Mouse (Mus musculus) forebrain, embryonic 13.5 days (tissue): ENCODE results near the gene Cmtm6. TPM values are rescaled to one million over a fixed set of nuclear protein-coding genes. Genes with fewer than 3 reads are reported as not detected.

Source experiments
- ATAC-seq: fragments of 200-750 bp; cut with Nextera tagmentation; 2 replicates; pipeline ENCODE4 v1.8.0; 2017
- H3K27ac ChIP-seq: fragments of 300-500 bp; sonication (generic); 2 replicates; pipeline ENCODE4 v1.5.1; 2015; ENCODE audit warnings: inconsistent platforms, mild to moderate bottlenecking, moderate library complexity
- H3K27me3 ChIP-seq: fragments of 300-500 bp; sonication (generic); 2 replicates; pipeline ENCODE4 v1.6.1; 2015; ENCODE audit warnings: mild to moderate bottlenecking, inconsistent platforms
- H3K36me3 ChIP-seq: fragments of 300-500 bp; sonication (generic); 2 replicates; pipeline ENCODE4 v1.6.1; 2015; ENCODE audit warnings: mild to moderate bottlenecking, inconsistent platforms; ENCODE audit not compliant: poor library complexity, severe bottlenecking
- H3K4me1 ChIP-seq: fragments of 300-500 bp; sonication (generic); 2 replicates; pipeline ENCODE4 v1.6.1; 2015; ENCODE audit warnings: inconsistent platforms
- H3K4me2 ChIP-seq: fragments of 300-500 bp; sonication (generic); 2 replicates; pipeline ENCODE4 v1.6.1; 2015; ENCODE audit warnings: inconsistent platforms, mild to moderate bottlenecking, moderate library complexity
- H3K4me3 ChIP-seq: fragments of 300-500 bp; sonication (generic); 2 replicates; pipeline ENCODE4 v1.5.1; 2015; ENCODE audit warnings: mild to moderate bottlenecking, inconsistent platforms
- H3K9ac ChIP-seq: fragments of 300-500 bp; sonication (generic); 2 replicates; pipeline ENCODE4 v1.6.1; 2015; ENCODE audit warnings: mild to moderate bottlenecking, inconsistent platforms
- H3K9me3 ChIP-seq: fragments of 300-500 bp; sonication (generic); replicated peaks from 2 replicates; pipeline ENCODE4 v1.6.1; 2016; ENCODE audit warnings: inconsistent platforms
- WGBS: fragments of 180-500 bp; shearing (Covaris S2); methylation state at CpG from one replicate; pipeline ENCODE4 v1.1.7; 2015; 5-methylcytosine and 5-hydroxymethylcytosine counted together
- polyA plus RNA-seq: library from polyadenylated mRNA; unstranded; fragments of >200 nt; fragmentation: Nextera tagmentation; extraction: Ambion mirVana; gene quantifications from 2 replicates; pipeline ENCODE4 v1.2.1, GENCODE M21; 2015

Cmtm6 gene
- polyA plus RNA-seq, 1 experiment from 2014 or later, result 23.3 TPM

DNA sequence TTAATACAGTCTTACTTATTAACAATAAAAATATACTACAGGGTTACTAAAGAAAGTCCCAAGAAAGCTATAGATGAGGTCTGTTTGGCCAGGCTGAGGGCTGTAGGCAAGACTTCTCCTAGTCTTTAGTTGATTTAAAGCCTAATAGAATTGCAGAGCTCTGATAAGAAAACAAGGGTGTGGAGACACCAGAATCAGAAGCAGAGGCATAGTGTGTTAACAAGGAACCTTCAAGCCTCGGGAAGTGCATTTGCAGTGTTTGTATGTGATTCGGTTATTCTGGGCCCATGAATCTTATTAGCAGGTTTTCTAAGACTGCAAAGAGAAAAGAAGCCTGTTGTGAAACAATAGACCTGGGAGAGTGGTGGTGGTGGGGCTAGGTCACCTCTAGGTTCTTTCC lies 2.3 kb downstream of the Cmtm6 start:
- no peak overlapping the region for H3K4me3 ChIP-seq
- no peak overlapping the region for H3K4me2 ChIP-seq
- H3K27me3 ChIP-seq, result no peaks in the 10 kb centered on the region
- H3K36me3 ChIP-seq, result no peaks in the 10 kb centered on the region
- no peaks in the 10 kb centered on the region for H3K9me3 ChIP-seq
- no peak for ATAC-seq
- no peak overlapping the region for H3K27ac ChIP-seq
- WGBS, result 76% methylated on average over 2 of the region's 2 CpGs
- no peak overlapping the region for H3K9ac ChIP-seq
- H3K4me1 ChIP-seq, result peaks cover 25% of the 10 kb centered on the region

- Histone ChIP-seq H3K4me2 (no peak overlapping the region), H3K27me3 (no peaks in the 10 kb centered on the region), H3K27ac (no peak overlapping the region), H3K9me3 (no peaks in the 10 kb centered on the region), H3K36me3 (peaks cover 2% of the 10 kb centered on the region; the same call in 1 of the 2 replicates), H3K4me3 (no peak overlapping the region), H3K4me1 (peaks cover 25% of the 10 kb centered on the region), H3K9ac (no peak overlapping the region)
- ATAC-seq, result no peak
- 88% methylated on average over 11 of the region's 11 CpGs for WGBS
These were observed 5.5 kb downstream of the Cmtm6 start for GRCm38 (mm10) chr9:114736442-114736841.

DNA sequence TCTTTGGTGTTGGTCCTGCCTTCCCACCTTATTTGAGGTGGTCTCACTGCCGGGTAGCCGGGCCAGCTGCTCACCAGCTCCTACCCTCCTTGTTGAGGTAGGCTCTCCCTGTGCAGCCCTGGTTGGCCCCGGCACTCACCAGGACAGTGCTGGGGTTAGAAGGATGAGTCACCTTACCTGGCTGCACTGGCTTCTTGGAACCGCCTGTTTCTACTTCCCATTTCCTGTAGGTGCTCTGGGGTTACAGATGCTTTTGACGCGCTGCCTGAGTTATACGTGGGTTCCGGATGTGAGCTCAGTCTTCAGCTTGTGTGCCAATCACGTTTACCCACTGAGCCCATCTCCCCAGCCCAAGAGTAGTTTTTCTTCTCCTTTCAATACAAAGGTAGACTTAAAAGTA lies 9.4 kb downstream of the Cmtm6 start:
- H3K36me3 ChIP-seq, result peaks cover 12% of the 10 kb centered on the region; the same call in 1 of the 2 replicates
- no peak overlapping the region for H3K9ac ChIP-seq
- H3K4me2 ChIP-seq, result no peak overlapping the region
- no peak for ATAC-seq
- no peaks in the 10 kb centered on the region for H3K27me3 ChIP-seq
- H3K27ac ChIP-seq, result no peak overlapping the region
- 93% methylated on average over 9 of the region's 9 CpGs for WGBS
- H3K9me3 ChIP-seq, result no peaks in the 10 kb centered on the region
- H3K4me3 ChIP-seq, result no peak overlapping the region
- H3K4me1 ChIP-seq, result no peaks in the 10 kb centered on the region

GRCm38 (mm10) chr9:114742731-114743130 lies 11.8 kb downstream of the Cmtm6 start:
- ATAC-seq, result no peak
- Histone ChIP-seq H3K9me3 (no peaks in the 10 kb centered on the region), H3K4me3 (no peak overlapping the region), H3K36me3 (peaks cover 22% of the 10 kb centered on the region), H3K4me1 (no peaks in the 10 kb centered on the region), H3K27ac (no peak overlapping the region), H3K9ac (no peak overlapping the region), H3K27me3 (no peaks in the 10 kb centered on the region), H3K4me2 (no peak overlapping the region)
- WGBS, result 84% methylated on average over 2 of the region's 2 CpGs

DNA sequence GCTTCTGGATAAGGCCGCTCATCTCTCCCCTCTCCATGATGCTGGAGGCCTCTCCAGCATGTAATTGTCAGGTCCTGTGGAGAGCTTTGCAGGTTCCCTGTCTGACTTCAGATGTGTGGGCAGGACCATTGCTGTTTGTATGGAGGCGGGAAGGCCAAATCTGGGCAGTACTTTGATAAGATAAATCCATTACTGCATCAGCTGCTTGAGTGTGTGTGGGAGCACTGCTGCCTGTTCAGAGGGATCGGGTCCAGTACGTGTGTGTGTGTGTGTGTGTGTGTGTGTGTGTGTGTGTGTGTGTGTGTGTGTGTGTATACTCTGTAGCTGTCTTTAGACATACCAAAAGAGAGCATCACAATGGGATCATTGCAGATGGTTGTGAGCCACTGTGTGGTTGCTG lies 14.2 kb downstream of the Cmtm6 start:
- H3K4me1 ChIP-seq, result no peaks in the 10 kb centered on the region
- no peak overlapping the region for H3K4me2 ChIP-seq
- ATAC-seq, result no peak
- H3K9me3 ChIP-seq, result no peaks in the 10 kb centered on the region
- no peak overlapping the region for H3K4me3 ChIP-seq
- H3K27ac ChIP-seq, result no peak overlapping the region
- no peak overlapping the region for H3K9ac ChIP-seq
- H3K36me3 ChIP-seq, result peaks cover 36% of the 10 kb centered on the region
- WGBS, result 92% methylated on average over 4 of the region's 4 CpGs
- H3K27me3 ChIP-seq, result no peaks in the 10 kb centered on the region

GRCm38 (mm10) chr9:114745654-114746053 lies 14.7 kb downstream of the Cmtm6 start:
- Histone ChIP-seq H3K9me3 (no peaks in the 10 kb centered on the region), H3K9ac (no peak overlapping the region), H3K27me3 (no peaks in the 10 kb centered on the region), H3K27ac (no peak overlapping the region), H3K4me2 (no peak overlapping the region), H3K4me3 (no peak overlapping the region), H3K4me1 (no peaks in the 10 kb centered on the region), H3K36me3 (peaks cover 39% of the 10 kb centered on the region)
- no peak for ATAC-seq
- WGBS, result 88% methylated on average over 4 of the region's 4 CpGs

DNA sequence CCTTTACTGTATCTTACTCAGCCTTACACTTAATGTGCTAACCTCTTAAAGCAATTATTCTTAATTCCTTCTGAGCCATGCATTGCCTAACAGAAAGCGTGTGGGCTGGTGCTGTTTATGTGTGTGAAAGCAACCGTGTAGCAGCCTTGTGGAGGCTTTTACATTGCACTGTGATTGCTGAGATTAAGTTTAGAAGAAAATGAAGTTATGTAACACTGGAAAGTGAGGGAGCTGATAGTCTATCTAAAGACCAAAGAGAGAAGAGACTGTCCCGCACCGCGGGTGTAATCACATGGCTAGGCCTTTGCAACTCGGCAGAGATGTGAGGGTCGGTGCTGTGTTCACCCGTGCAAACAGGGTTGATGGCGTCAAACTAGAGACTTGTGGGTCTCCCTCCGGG lies 16.1 kb downstream of the Cmtm6 start:
- WGBS, result 85% methylated on average over 10 of the region's 10 CpGs
- Histone ChIP-seq H3K4me2 (no peak overlapping the region), H3K36me3 (peaks cover 42% of the 10 kb centered on the region), H3K9ac (no peak overlapping the region), H3K27ac (no peak overlapping the region), H3K4me1 (no peaks in the 10 kb centered on the region), H3K27me3 (no peaks in the 10 kb centered on the region), H3K9me3 (no peaks in the 10 kb centered on the region), H3K4me3 (no peak overlapping the region)
- ATAC-seq, result no peak

- no peak overlapping the region for H3K4me2 ChIP-seq
- WGBS, result 89% methylated on average over 12 of the region's 12 CpGs
- H3K9ac ChIP-seq, result no peak overlapping the region
- H3K4me1 ChIP-seq, result peaks cover under 1% of the 10 kb centered on the region
- H3K4me3 ChIP-seq, result no peak overlapping the region
- peaks cover 42% of the 10 kb centered on the region for H3K36me3 ChIP-seq
- no peak overlapping the region for H3K27ac ChIP-seq
- no peak for ATAC-seq
- H3K9me3 ChIP-seq, result no peaks in the 10 kb centered on the region
- no peaks in the 10 kb centered on the region for H3K27me3 ChIP-seq
These were observed 16.6 kb downstream of the Cmtm6 start for GRCm38 (mm10) chr9:114747466-114747865.

GRCm38 (mm10) chr9:114751582-114751981 lies 20.7 kb downstream of the Cmtm6 start:
- Histone ChIP-seq H3K9me3 (no peaks in the 10 kb centered on the region), H3K36me3 (peaks cover 29% of the 10 kb centered on the region), H3K4me3 (no peak overlapping the region), H3K27ac (no peak overlapping the region), H3K27me3 (no peaks in the 10 kb centered on the region), H3K4me2 (no peak overlapping the region), H3K4me1 (peaks cover 10% of the 10 kb centered on the region), H3K9ac (no peak overlapping the region)
- 86% methylated on average over 3 of the region's 3 CpGs for WGBS
- no peak for ATAC-seq

DNA sequence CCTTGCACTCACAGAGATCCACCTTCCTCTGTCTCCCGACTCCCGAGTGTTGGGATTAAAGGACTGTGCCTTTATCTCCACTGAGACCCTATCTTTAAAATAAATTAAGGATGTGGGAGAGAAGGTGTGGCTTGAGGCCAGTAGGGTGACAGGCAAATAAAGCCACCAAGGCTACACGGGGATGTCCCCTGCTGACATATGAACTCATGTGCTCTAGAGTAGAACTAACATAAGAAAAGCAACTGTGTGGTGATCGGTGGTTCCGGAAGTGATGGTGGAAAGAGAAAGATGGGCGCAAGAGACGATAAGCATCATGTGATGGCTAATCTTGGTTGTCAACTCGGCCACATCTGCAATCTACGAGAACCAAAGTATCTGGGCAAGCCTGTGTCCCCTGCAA lies 21.4 kb downstream of the Cmtm6 start:
- Histone ChIP-seq H3K4me2 (peak overlapping the region; percentile 80), H3K27me3 (no peaks in the 10 kb centered on the region), H3K27ac (0 out of 2 replicates have a peak overlapping the region, but pooled peaks have one; percentile 66), H3K36me3 (peaks cover 27% of the 10 kb centered on the region), H3K4me3 (peak overlapping the region; percentile 47; the same call in 1 of the 2 replicates), H3K9ac (peak overlapping the region; percentile 67; the same call in 1 of the 2 replicates), H3K4me1 (peaks cover 10% of the 10 kb centered on the region), H3K9me3 (no peaks in the 10 kb centered on the region)
- no peak for ATAC-seq
- 76% methylated on average over 9 of the region's 9 CpGs for WGBS

GRCm38 (mm10) chr9:114752863-114753484 lies 22.1 kb downstream of the Cmtm6 start:
- H3K27ac ChIP-seq, result peak overlapping the region; percentile 66
- H3K4me2 ChIP-seq, result peak overlapping the region; percentile 80
- H3K36me3 ChIP-seq, result peaks cover 20% of the 10 kb centered on the region
- peak overlapping the region; percentile 67 for H3K9ac ChIP-seq
- no peaks in the 10 kb centered on the region for H3K27me3 ChIP-seq
- H3K4me3 ChIP-seq, result peak overlapping the region; percentile 47
- no peaks in the 10 kb centered on the region for H3K9me3 ChIP-seq
- ATAC-seq, result peak; percentile 92
- H3K4me1 ChIP-seq, result peaks cover 10% of the 10 kb centered on the region
- WGBS, result 7% methylated on average over 36 of the region's 36 CpGs

DNA sequence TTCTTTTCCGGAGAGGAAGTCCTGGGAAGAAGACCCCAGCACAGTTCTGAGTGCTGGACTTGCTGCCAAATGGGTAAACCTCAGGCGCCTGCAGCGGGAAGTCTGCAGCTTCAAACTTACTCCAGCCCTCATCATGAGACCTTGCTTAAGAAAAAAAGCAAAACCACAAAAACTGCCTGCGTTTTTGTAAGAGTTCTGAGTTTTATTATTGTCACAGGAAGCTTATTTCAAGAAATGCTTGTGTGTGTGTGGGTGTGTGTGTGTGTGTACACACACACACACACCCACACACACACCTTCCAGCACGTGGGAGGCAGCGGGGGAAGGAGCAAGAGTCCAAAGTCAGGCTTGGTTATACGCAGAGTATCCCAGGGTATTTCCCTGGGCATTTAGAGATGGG lies 27.4 kb downstream of the Cmtm6 start:
- Histone ChIP-seq H3K9ac (no peak overlapping the region), H3K4me3 (no peak overlapping the region), H3K27ac (no peak overlapping the region), H3K9me3 (no peaks in the 10 kb centered on the region), H3K27me3 (no peaks in the 10 kb centered on the region), H3K36me3 (no peaks in the 10 kb centered on the region), H3K4me2 (no peak overlapping the region), H3K4me1 (peaks cover 7% of the 10 kb centered on the region; the same call in 1 of the 2 replicates)
- WGBS, result 90% methylated on average over 7 of the region's 7 CpGs
- no peak for ATAC-seq

- 93% methylated on average over 5 of the region's 5 CpGs for WGBS
These were observed 27.9 kb downstream of the Cmtm6 start for GRCm38 (mm10) chr9:114758801-114759200.

More at GRCm38 (mm10) chr9:114758801-114759200, 27.9 kb downstream of the Cmtm6 start:
- Histone ChIP-seq H3K4me1 (peaks cover 6% of the 10 kb centered on the region; the same call in 1 of the 2 replicates), H3K27ac (no peak overlapping the region), H3K9ac (no peak overlapping the region), H3K27me3 (no peaks in the 10 kb centered on the region), H3K36me3 (no peaks in the 10 kb centered on the region), H3K9me3 (no peaks in the 10 kb centered on the region), H3K4me2 (no peak overlapping the region), H3K4me3 (no peak overlapping the region)
- ATAC-seq, result no peak
